Mouse (Mus musculus): ENCODE data around the gene Cd2.

Gene Cd2

GRCm38 (mm10) chr3:101287911-101288311 lies at the start of gene Cd2:
Cd2 (minus strand) TSS chr3:101287939.
- DNase-seq = no peak

- no peak for DNase-seq
Observed at GRCm38 (mm10) chr3:101328617-101329016, 40.9 kb upstream of the Cd2 start.

- DNase-seq = no peak
Observed at GRCm38 (mm10) chr3:101327248-101327647, 39.5 kb upstream of the Cd2 start.

GRCm38 (mm10) chr3:101322437-101322836 lies 34.7 kb upstream of the Cd2 start:
- DNase-seq = no peak

- DNase-seq = no peak
Observed at GRCm38 (mm10) chr3:101320874-101321273, 33.1 kb upstream of the Cd2 start.

DNA sequence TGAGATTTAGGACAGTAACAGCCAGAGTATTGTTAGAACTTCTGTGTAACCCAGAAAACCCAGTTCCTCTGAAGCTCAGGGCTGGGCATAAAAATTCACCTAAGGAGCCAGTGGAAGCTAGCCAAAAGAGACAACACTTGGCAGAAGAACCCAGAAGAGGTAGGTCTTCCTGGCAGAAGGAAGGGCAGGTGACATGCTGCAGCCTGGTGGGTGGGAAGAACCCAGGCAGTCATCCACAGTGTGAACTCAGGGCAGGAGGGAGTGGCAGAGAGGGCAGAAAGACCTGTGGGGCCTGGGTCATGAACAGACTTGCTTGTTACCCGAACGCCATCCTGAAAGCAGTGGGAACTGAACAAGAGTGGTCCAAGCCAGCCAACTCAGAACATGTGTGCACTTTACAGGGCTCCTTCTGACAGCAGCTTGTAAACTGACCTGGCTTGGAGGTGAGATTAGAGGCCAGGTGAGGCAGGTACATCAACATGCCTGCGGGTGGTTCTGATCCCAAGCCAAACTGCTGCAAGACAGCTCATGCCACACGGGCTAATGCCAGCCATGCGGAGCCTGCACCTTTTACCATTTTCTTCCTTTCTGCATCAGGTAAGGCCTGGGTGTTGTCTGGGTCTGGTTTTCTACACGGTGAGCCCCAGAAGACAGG lies 30.9 kb upstream of the Cd2 start:
- peak; percentile 31 for DNase-seq

- no peak for DNase-seq
Observed at GRCm38 (mm10) chr3:101318115-101318514, 30.4 kb upstream of the Cd2 start.

DNA sequence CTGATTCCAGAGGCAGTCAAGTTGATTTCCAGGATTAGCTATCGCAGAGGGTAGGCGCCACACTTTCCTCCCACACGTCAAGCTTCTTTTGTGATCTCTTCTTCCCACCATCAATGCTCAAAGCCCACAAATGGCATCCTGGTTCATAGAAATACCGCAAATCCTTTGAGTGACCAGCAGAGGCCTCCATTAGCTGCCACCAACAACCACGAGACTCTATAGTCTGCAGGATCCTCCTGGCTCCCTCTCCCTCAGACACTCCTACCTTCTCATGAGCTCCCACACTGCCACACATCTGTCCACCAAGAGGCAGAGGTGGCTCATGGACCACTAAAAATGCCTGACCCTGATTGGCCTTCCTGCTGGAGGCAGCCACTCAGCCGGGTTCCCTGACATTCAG lies 27.2 kb upstream of the Cd2 start:
- no peak for DNase-seq

- DNase-seq = no peak
Observed at GRCm38 (mm10) chr3:101313266-101314051, 25.7 kb upstream of the Cd2 start.

GRCm38 (mm10) chr3:101310977-101311376 lies 23.2 kb upstream of the Cd2 start:
- no peak for DNase-seq

DNA sequence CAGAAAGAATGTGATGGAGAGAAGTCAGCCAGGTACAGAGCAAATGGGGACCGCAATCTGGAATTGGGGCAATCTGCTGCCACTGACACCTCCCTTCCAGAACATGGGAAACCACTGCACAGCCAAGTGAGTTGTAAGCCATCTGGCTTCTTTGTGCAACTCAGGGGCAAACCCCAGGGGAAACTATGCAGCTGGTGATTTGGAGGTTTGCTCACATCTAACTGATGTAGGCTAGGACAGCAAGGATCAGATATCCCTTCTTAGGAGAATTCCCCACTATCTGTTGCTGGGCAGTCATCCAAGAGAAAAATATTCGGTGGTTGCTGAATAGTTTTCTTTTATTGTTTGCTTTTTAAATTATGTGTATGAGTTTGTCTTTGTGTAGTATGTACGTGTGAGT lies 21.9 kb upstream of the Cd2 start:
- DNase-seq = no peak

GRCm38 (mm10) chr3:101306090-101306489 lies 18.4 kb upstream of the Cd2 start:
- DNase-seq = no peak

DNA sequence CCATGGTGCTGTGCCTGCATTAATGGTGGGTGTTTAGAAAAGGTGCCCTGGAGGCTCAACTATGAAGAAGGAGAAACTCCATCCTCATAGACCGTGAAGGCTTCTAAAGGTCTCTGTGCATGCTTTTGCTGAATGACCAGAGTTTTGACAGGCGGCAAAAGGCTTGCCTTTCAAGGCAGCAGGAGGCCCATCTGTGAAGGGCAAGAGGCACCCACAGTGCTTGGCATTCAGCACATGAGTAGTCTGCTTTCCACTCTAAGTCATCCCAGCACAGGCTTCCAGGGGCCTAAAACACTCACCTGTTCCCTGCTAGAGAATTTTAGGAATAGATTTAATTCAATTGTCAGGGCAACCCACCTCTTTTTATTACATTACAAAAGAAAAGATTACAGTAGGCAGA lies 17.3 kb upstream of the Cd2 start:
- no peak for DNase-seq

DNA sequence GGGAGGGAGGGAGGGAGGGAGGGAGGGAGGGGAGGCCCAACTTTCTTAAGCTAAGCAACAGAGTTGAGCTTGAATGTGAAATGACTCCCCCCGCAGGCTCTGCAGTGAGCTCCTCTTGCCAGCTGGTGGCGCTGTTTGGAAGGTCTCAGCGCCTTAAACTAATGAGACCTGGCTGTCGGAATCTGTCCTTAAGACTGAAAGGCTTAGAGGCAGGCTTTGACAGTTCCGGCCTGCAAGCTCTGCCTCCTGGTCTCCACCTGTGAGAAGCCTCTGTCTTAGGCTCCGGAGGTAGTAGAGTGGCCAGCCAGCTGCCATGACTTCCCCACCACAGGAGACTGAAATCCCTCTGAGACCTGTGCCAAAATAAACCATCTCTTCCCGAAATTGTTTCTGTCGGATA lies 16.4 kb upstream of the Cd2 start:
- DNase-seq = peak; percentile 53

- no peak for DNase-seq
Observed at GRCm38 (mm10) chr3:101300271-101301071, 12.7 kb upstream of the Cd2 start.

DNA sequence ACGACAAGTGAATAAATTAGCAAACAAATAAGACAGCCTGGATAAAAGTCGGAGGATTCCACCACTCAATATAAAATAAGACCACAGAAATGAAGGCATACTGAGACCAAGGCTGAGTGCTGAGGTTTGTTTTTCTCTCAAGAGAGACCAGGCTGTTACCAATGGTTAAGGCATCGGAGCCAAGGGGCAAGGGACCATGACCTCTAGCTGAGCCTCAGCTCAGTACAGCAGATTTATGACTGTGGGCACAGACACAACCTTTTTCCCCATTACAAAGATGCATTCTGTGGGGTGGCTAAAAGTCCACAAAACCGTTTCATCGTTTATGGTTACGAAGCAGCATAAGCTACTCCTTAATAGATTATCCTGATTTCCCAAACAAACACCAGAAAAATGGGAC lies 11.9 kb upstream of the Cd2 start:
- no peak for DNase-seq

DNA sequence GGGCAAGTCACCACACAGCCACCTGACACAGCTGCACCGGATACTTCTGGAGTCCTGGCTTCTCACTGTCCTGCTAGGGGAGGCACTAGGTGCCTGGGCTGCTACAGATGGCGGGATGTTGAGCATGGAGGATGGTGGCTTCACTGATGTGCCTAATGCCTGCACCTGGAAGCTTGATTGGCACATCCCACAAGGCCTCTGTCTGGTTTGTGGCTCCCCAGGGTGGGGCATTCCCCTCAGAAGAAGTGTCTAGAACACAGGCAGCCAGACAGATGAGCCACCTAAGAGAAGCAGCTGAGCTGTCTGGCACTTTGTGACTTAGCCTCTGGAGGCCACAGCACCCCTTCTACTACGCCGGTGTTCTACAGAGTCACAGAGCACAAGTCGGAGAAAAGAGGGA lies 9.5 kb upstream of the Cd2 start:
- DNase-seq = no peak

GRCm38 (mm10) chr3:101295931-101296820 lies 8.4 kb upstream of the Cd2 start:
- DNase-seq = no peak

DNA sequence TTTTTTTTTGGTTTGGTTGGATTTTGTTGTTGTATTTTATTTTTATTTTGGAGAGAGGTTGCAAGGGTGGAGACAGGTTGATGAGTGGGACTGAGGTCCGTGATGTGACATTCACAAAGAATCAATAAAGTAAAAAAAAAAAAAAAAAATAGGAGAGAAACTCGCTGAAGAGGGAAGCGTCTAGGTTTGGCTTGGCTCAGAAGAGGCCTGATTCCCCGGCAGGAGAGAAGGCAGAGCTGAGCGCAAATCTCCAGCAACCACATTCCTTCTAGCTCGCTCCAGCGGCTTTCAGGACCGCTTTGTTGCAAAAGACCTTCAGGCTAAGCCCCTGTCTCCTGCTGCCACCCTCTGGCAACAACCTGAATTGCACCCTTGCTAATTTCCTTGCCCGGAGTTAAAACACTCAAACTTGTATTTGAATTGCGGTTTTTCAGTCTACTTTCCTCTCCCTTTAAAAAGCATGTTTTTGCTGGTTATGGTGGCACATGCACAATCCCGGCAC lies 7.7 kb upstream of the Cd2 start:
- peak; percentile 71 for DNase-seq

DNA sequence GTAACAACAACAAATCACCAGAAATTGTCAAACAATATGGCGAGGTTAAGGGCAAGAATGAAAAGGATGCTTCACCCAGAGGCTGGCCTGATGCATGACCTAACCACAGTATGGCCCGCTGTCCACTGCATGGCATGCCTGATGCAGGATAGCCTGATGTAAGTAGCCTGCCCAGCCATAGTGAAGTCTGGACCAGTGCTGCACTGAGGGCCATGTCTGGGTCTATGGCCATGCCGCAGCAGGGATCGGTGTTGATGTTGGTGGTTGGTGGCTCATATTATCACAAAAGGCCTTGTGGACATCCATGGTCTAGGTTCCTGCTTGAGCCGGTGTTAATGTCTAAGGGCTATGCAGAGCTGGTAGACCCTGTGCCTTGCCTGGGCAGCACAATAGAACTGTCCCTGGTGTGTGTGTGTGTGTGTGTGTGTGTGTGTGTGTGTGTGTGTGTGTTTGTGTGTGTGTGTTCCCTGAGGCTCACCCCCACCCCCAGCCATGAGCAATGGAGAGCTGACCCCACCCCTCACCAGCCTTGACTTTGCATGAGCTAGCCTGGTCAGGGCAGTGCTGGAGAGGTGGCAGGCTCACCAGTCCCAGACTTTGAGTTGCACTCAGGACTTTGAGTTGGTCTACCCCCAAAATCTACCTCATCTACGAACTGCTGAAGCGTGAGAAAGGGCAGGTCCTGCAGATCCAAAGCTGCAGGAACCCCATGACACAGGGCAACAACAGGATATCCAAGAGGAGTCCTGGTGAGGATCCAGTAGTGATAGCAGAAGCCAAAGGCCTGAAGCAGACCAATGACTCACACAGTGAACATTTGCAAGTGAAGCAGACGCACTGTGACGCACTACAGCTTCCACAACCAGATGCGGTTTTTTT lies 7.0 kb upstream of the Cd2 start:
- DNase-seq = no peak

DNA sequence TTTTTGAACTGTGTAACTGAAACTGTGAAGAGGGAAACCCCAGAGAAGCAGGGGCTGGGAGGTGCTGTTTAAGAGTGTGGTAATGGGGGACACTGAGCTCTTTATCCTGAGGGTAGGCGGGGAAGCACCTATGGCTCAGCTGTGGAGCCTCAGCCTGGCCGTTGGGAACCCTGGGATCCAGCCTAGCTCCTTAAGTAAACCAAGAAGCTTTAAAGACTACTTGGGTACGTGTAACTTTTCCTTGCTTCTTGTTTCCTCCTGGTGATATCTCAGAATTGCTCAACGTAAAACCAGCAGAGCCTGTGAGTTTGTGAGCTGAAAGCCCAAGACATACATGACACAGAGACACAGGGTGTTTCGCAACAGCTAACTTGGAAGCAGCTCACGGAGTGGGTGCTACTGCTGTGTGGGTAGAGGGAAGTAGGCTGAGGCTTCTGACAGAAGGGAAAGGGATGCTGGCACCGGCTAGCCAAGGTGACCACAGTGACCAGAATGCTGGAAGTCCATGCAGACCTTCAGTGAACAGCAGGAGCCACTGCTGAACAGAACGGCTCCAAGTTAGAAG lies 5.9 kb upstream of the Cd2 start:
- no peak for DNase-seq

Data from cerebellum, adult 11 months (tissue).